Mouse (Mus musculus) CH12.LX (cell line): ENCODE measurements around the gene Letmd1.

Experiments
- KAT2A ChIP-seq: IDR thresholded peaks from 2 replicates; pipeline ENCODE4 v1.6.1; 2012; ENCODE audit warnings: low read length, improper control_type of control experiment, inconsistent platforms; ENCODE audit not compliant: insufficient replicate concordance
- POLR2A ChIP-seq: IDR thresholded peaks from 2 replicates; pipeline ENCODE4 v1.6.1; 2011; ENCODE audit warnings: low read depth, mild to moderate bottlenecking, improper control_type of control experiment, low read length
- TCF12 ChIP-seq: IDR thresholded peaks from 2 replicates; pipeline ENCODE4 v1.6.1; 2014; ENCODE audit warnings: low read depth, mild to moderate bottlenecking, inconsistent platforms, low read length, improper control_type of control experiment
- USF1 ChIP-seq: IDR thresholded peaks from 2 replicates; pipeline ENCODE4 v1.6.1; 2014; ENCODE audit warnings: low read depth, mild to moderate bottlenecking, inconsistent platforms, low read length, improper control_type of control experiment
- USF2 ChIP-seq: conservative IDR thresholded peaks from 2 replicates; pipeline ENCODE4 v1.6.1; 2011; ENCODE audit warnings: low read depth, low read length, improper control_type of control experiment

DNA sequence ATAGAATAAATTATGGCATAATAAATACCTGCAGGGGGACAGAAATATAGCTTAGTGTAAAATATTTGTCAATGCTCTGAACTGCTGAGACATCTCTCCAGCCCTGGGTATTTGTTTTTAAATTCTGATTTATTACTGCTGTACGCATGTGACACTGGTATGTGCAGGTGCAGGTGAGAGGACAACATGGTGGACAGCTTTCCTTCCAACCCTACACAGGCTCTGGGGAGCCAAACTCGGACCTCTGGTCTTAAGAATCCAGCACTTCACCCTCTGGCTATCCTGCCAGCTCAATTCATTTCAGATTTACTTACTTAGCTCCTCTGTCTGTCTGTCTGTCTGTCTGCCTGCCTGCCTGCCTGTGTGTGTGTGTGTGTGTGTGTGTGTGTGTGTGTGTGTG is 46.3 kb downstream of the Letmd1 start:
- no peak for TF ChIP-seq USF2
- no peak for TF ChIP-seq TCF12
- no peak for TF ChIP-seq KAT2A
- TF ChIP-seq POLR2A, result no peak
- TF ChIP-seq USF1, result no peak
